Mouse (Mus musculus): ENCODE results near the gene Zmynd15.

- TF ChIP-seq EP300 (IDR thresholded peaks at IDR 0.05) = no peak
- no peak for TF ChIP-seq CTCF (IDR thresholded peaks at IDR 0.05)
Measured at GRCm38 (mm10) chr11:70485498-70485897, 26.3 kb downstream of the Zmynd15 start.

All from lung, postnatal 0 days (tissue).